Mouse (Mus musculus) R1 (cell line): ENCODE measurements around the gene Olfr8.
"Not testable (repeated sequence)": the region's sequence is repeated elsewhere in the genome, so short reads cannot be mapped to it uniquely, and the experiment has no call there.

ENCODE experiments used
- DNase-seq: peaks from one replicate; pipeline ENCODE4 v3.0.0-alpha.2; 2018; ENCODE audit warnings: low read depth, low spot score

Gene Olfr8

DNA sequence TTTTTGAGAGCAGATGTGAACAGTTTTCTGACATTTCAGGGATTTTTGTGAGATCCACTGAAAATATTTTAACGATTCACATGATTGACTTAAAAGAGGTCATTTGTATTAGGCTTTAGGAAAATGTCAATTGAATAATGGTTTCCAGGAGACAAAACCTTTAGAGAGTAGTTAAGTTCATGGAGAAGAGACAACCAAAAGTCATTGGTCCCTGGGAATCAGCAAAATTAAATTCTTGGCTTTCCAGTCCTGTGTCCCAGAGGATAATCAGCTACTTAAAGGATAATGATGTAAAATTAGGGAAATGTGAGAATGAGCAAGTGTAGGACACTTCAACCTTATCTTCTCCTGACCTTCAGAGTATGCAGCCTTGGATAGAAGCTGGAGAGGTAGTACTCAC lies at the start of gene Olfr8:
Gene Olfr8 (plus strand): TSS at position 301 of the 400 bp plus-strand sequence.
- DNase-seq = not testable (repeated sequence)

DNA sequence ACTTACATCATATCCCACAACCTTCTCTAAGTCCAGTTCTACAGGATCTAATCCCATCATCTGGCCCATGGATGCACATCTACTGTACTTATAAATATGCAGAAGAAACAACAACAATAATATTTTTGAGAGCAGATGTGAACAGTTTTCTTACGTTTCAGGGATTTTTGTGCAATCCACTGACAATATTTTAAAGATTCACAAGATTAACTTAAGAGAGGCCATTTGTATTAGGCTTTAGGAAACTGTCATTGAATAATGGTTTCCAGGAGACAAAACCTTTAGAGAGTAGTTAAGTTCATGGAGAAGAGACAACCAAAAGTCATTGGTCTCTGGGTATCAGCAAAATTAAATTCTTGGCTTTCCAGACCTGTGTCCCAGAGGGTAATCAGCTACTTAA lies 37.6 kb upstream of the Olfr8 start, which contains the start of gene Olfr1354:
Gene Olfr1354 (plus strand): TSS at position 301 of the 400 bp plus-strand sequence.
- DNase-seq = not testable (repeated sequence)

DNA sequence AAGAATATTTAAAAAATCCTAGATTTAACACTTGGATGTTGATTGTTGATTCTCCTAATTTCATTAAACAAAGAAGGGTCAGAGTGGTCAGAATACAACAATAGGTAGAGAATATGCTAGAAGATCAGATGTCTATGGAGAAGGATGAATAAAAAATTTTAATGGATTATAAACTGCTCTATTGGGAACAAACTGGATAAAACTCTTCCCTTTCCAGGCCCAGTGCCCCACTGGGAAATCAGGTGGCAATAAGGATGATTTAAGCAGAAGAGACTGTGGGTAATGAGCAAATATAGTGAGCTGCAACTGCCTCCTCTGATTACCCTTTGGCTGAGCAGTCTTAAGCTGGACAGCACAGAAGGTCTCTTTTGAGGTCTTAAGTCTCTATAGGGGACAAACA lies 12.6 kb downstream of the Olfr8 start, which contains the start of gene Olfr1353:
Gene Olfr1353 (plus strand): TSS at position 301 of the 400 bp plus-strand sequence.
- DNase-seq = not testable (repeated sequence)

DNA sequence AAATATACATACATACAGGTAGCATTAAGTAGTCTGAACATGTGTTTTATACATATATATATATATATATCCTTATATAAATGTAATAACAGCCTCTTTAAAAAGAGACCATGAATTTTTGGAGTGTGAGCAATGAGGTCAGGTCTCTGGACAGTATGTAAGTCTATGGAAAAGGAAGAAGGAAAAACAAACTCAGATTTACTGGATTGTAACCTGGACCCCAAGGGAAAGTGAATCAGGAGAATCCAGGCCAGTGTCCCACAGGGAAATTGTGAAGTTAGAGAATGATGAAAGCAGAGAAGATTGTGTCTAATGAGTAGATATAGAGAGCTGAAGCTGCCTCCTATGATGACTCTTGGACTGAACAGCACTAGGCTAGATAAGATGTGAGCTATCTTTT lies 30.3 kb downstream of the Olfr8 start, which contains the start of gene Olfr1352:
Gene Olfr1352 (plus strand): TSS at position 301 of the 400 bp plus-strand sequence.
- no peak for DNase-seq
